Mouse (Mus musculus) retina, embryonic 14.5 days (tissue): ENCODE data around the gene D5Ertd577e.
"Not testable (repeated sequence)": the region's sequence is repeated elsewhere in the genome, so short reads cannot be mapped to it uniquely, and the experiment has no call there.

Experiments
- DNase-seq: peaks from one replicate; pipeline ENCODE4 v3.0.0-alpha.2; 2015; ENCODE audit warnings: low spot score

D5Ertd577e gene

GRCm38 (mm10) chr5:95456506-95456905 lies at the start of gene D5Ertd577e:
TSS of gene D5Ertd577e (plus strand) at chr5:95456806.
- not testable (repeated sequence) for DNase-seq

- not testable (repeated sequence) for DNase-seq
Observed at GRCm38 (mm10) chr5:95510458-95510857, 53.9 kb downstream of the D5Ertd577e start, which contains the start of gene Gm3286. TSS of gene Gm3286 (plus strand) at chr5:95510758.
